Mouse (Mus musculus) megakaryocyte, embryonic 14.5 days (primary cell): Measurements from ENCODE around the gene Rfc5.

ENCODE experiments used
- FLI1 ChIP-seq: IDR thresholded peaks from 2 replicates; pipeline ENCODE4 v1.6.1; 2012; ENCODE audit warnings: low read length, inconsistent platforms, mixed read lengths
- GATA1 ChIP-seq: IDR thresholded peaks from 3 replicates; pipeline ENCODE4 v1.6.1; 2012; ENCODE audit warnings: mixed read lengths, low read length, inconsistent platforms, borderline replicate concordance

- no peak for TF ChIP-seq GATA1
- no peak for TF ChIP-seq FLI1
These were observed 47.0 kb downstream of the Rfc5 start for GRCm38 (mm10) chr5:117341896-117342295.
